Comparison of ENCODE assay signal across 21 mouse cellular contexts in the genomic region with DNA sequence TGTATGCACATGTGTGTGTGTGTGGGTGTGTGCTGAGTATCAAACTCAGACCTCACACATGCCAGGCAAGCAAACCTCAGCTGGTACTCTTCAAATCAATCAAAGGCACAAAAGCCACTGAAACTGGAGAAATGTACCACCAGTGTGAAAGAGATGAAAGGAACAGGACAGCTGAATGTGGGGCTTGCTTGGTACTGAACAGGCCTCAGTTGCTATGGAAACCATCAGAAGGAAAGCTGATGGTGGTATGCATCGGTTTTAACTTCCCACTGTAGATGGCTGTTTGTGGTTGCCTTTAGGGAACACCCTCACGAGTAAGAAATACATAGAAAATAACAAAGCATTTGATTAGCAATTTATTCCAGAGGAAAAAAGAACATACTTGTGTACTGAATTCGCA. TPM values are rescaled to one million over a fixed set of nuclear protein-coding genes. Genes with fewer than 3 reads are reported as not detected.
A peak's percentile ranks its signal among the peaks of the same experiment; 100 is the strongest.
DNase-seq lines count a peak whose midpoint lies in the region; ATAC-seq and TF ChIP-seq lines count a peak whose summit lies in the region.
"Had no signal": no experiment of that assay in that cellular context is flagged by ENCODE, and none has a peak within 500 bp of the region (broad histone marks: within the 10 kb centered on the region; RNA-seq: fewer than 3 reads in every experiment).

No protein-coding gene starts in this region.

- no peaks in the 10 kb centered on the region; the same call in 1 of the 2 replicates for H3K27me3 ChIP-seq in hindbrain, embryonic 11.5 days (ENCODE audit: control insufficient read depth, insufficient read depth, low read length)
- H3K27me3 ChIP-seq in hindbrain, embryonic 10.5 days (ENCODE audit: insufficient read depth, poor library complexity, severe bottlenecking), result no peaks in the 10 kb centered on the region
- H3K27me3 ChIP-seq in forebrain, embryonic 15.5 days, result no peaks in the 10 kb centered on the region
- H3K27me3 ChIP-seq in midbrain, embryonic 14.5 days (ENCODE audit: control insufficient read depth, insufficient read depth, low read length), result no peaks in the 10 kb centered on the region

- WGBS in hindbrain, embryonic 11.5 days, result 63% methylated on average over 3 of the region's 3 CpGs
- 57% methylated on average over 3 of the region's 3 CpGs for WGBS in hindbrain, embryonic 10.5 days
- 36% methylated on average over 3 of the region's 3 CpGs for WGBS in forebrain, embryonic 15.5 days
- WGBS in midbrain, embryonic 14.5 days, result 35% methylated on average over 3 of the region's 3 CpGs

- no peak overlapping the region for H3K4me3 ChIP-seq in hindbrain, embryonic 11.5 days (ENCODE audit: low read depth, low read length)
- H3K4me3 ChIP-seq in hindbrain, embryonic 10.5 days, result no peak overlapping the region
- no peak overlapping the region for H3K4me3 ChIP-seq in forebrain, embryonic 15.5 days
- H3K4me3 ChIP-seq in midbrain, embryonic 14.5 days (replicated peaks; ENCODE audit: low read depth, low read length), result no peak overlapping the region
- H3K4me3 ChIP-seq: left cerebral cortex, adult 2 months; limb, embryonic 10.5 days had no signal

- peak; percentile 27 for DNase-seq in hindbrain, embryonic 11.5 days (ENCODE audit: low spot score)
- no peak for DNase-seq in hindbrain, embryonic 10.5 days (ENCODE audit: low spot score)
- DNase-seq in brain, embryonic 14.5 days (ENCODE audit: low read depth), result peak; percentile 76
- DNase-seq in midbrain, embryonic 14.5 days, result peak; percentile 61
- no peak for DNase-seq in kidney, postnatal 4 days
- no peak for DNase-seq in kidney, adult 9 months
- DNase-seq: adrenal gland, postnatal 36 days; B cell, adult 2 months; cerebellum, adult 18-20 months; cerebellum, postnatal 25 days; gastrocnemius, postnatal 14 days; kidney, adult 18-20 months; kidney, postnatal 14 days; layer of hippocampus, adult 9-11 months; liver, postnatal 0 days; lung, postnatal 14 days; retina, postnatal 1 day had no signal

- TF ChIP-seq POLR2A in brain, embryonic 14.5 days (IDR thresholded peaks at IDR 0.05; ENCODE audit: borderline replicate concordance, extremely low read depth, insufficient read depth, insufficient read length, poor library complexity, severe bottlenecking), result no peak

- H3K9ac ChIP-seq in hindbrain, embryonic 11.5 days (ENCODE audit: low read depth, low read length), result no peak overlapping the region
- no peak overlapping the region for H3K9ac ChIP-seq in forebrain, embryonic 15.5 days (replicated peaks)
- no peak overlapping the region for H3K9ac ChIP-seq in midbrain, embryonic 14.5 days (replicated peaks; ENCODE audit: low read length)
- H3K9ac ChIP-seq: liver, postnatal 0 days had no signal

- H3K4me2 ChIP-seq in hindbrain, embryonic 11.5 days (replicated peaks; ENCODE audit: low read depth, low read length), result no peak overlapping the region
- no peak overlapping the region for H3K4me2 ChIP-seq in forebrain, embryonic 15.5 days (replicated peaks)
- H3K4me2 ChIP-seq in midbrain, embryonic 14.5 days (ENCODE audit: low read length), result no peak overlapping the region

- ATAC-seq in hindbrain, embryonic 11.5 days (ENCODE audit: low FRiP score), result no peak
- ATAC-seq in forebrain, embryonic 15.5 days (replicated peaks), result peak; percentile 69
- no peak for ATAC-seq in midbrain, embryonic 14.5 days (ENCODE audit: low FRiP score, low TSS enrichment)
- ATAC-seq: liver, postnatal 0 days had no signal

- no peak for TF ChIP-seq CTCF in brain, embryonic 14.5 days (IDR thresholded peaks at IDR 0.05; ENCODE audit: borderline replicate concordance, extremely low read depth, insufficient read depth, insufficient read length)

- no peaks in the 10 kb centered on the region for H3K36me3 ChIP-seq in hindbrain, embryonic 11.5 days (ENCODE audit: control insufficient read depth, insufficient read depth, low read length)
- no peaks in the 10 kb centered on the region for H3K36me3 ChIP-seq in hindbrain, embryonic 10.5 days
- H3K36me3 ChIP-seq in forebrain, embryonic 15.5 days, result no peaks in the 10 kb centered on the region
- no peaks in the 10 kb centered on the region for H3K36me3 ChIP-seq in midbrain, embryonic 14.5 days (ENCODE audit: control insufficient read depth, insufficient read depth, low read length)
- H3K36me3 ChIP-seq: limb, embryonic 10.5 days had no signal

- H3K4me1 ChIP-seq in hindbrain, embryonic 11.5 days (replicated peaks; ENCODE audit: control insufficient read depth, insufficient read depth, low read length), result no peaks in the 10 kb centered on the region
- H3K4me1 ChIP-seq in hindbrain, embryonic 10.5 days (replicated peaks), result peaks cover 27% of the 10 kb centered on the region
- peaks cover 5% of the 10 kb centered on the region; the same call in 1 of the 2 replicates for H3K4me1 ChIP-seq in forebrain, embryonic 15.5 days
- H3K4me1 ChIP-seq in midbrain, embryonic 14.5 days (ENCODE audit: control insufficient read depth, insufficient read depth, low read length), result peaks cover 9% of the 10 kb centered on the region

- no peak overlapping the region for H3K27ac ChIP-seq in hindbrain, embryonic 11.5 days (ENCODE audit: low read depth, low read length)
- no peak overlapping the region for H3K27ac ChIP-seq in hindbrain, embryonic 10.5 days
- no peak overlapping the region for H3K27ac ChIP-seq in forebrain, embryonic 15.5 days (replicated peaks)
- H3K27ac ChIP-seq in midbrain, embryonic 14.5 days (replicated peaks; ENCODE audit: low read depth, low read length), result no peak overlapping the region
- H3K27ac ChIP-seq: left cerebral cortex, adult 2 months; limb, embryonic 10.5 days; stomach, postnatal 0 days had no signal

- no peaks in the 10 kb centered on the region for H3K9me3 ChIP-seq in hindbrain, embryonic 11.5 days (ENCODE audit: control insufficient read depth, low read length)
- no peaks in the 10 kb centered on the region for H3K9me3 ChIP-seq in hindbrain, embryonic 10.5 days
- no peaks in the 10 kb centered on the region for H3K9me3 ChIP-seq in forebrain, embryonic 15.5 days
- H3K9me3 ChIP-seq in midbrain, embryonic 14.5 days (ENCODE audit: control insufficient read depth, low read length), result no peaks in the 10 kb centered on the region
- H3K9me3 ChIP-seq: limb, embryonic 10.5 days had no signal

RNA-seq across cellular contexts. Expression of a gene that starts 10.2 kb away (rescaled TPM):
- polyA plus RNA-seq in hindbrain, embryonic 11.5 days (2014; fragmentation: Nextera tagmentation; extraction: Ambion mirVana), result 0.68 and 0.74 TPM in 2 replicates
- polyA plus RNA-seq in hindbrain, embryonic 10.5 days (2016; fragmentation: Nextera tagmentation; extraction: Ambion mirVana), result 0.41 and 0.75 TPM in 2 replicates
- 0.63 TPM in 2 replicates for polyA plus RNA-seq in brain, embryonic 14.5 days (2012; rRNA removed)
- polyA plus RNA-seq in forebrain, embryonic 15.5 days (2015; fragmentation: Nextera tagmentation; extraction: Ambion mirVana), result 1.2 and 1.6 TPM in 2 replicates
- 0.94 and 1.4 TPM in 2 replicates for polyA plus RNA-seq in midbrain, embryonic 14.5 days (2014; fragmentation: Nextera tagmentation; extraction: Ambion mirVana)

Comparison
In these comparisons a context has a peak if more than half of its experiments do, and no peak if none do; other contexts are left out.
1. DNase-seq: peak in hindbrain, embryonic 11.5 days (single experiment), brain, embryonic 14.5 days (single experiment) and midbrain, embryonic 14.5 days (single experiment); none in hindbrain, embryonic 10.5 days (single experiment), kidney, postnatal 4 days (0 of 2) and kidney, adult 9 months (single experiment).